Mouse (Mus musculus) brain, embryonic 14.5 days (tissue): ENCODE measurements at regions not wholly inside any gene's neighbourhood (a gene's known extent, or its start where the extent isn't known, plus 50 kb on each side); places are given as distances from the start of the nearest gene placed in this dataset.

Source experiments
- CTCF ChIP-seq: fragments of 200-500 bp; IDR thresholded peaks from 2 replicates; pipeline ENCODE4 v1.5.1; 2012; ENCODE audit warnings: inconsistent platforms, mild to moderate bottlenecking, moderate library complexity, borderline replicate concordance; ENCODE audit not compliant: insufficient read depth, insufficient read length; ENCODE audit errors: extremely low read depth
- POLR2A ChIP-seq: fragments of 200-500 bp; IDR thresholded peaks from 2 replicates; pipeline ENCODE4 v1.6.1; 2012; ENCODE audit warnings: mild to moderate bottlenecking, inconsistent platforms, borderline replicate concordance; ENCODE audit not compliant: poor library complexity, insufficient read depth, insufficient read length, severe bottlenecking; ENCODE audit errors: extremely low read depth

DNA sequence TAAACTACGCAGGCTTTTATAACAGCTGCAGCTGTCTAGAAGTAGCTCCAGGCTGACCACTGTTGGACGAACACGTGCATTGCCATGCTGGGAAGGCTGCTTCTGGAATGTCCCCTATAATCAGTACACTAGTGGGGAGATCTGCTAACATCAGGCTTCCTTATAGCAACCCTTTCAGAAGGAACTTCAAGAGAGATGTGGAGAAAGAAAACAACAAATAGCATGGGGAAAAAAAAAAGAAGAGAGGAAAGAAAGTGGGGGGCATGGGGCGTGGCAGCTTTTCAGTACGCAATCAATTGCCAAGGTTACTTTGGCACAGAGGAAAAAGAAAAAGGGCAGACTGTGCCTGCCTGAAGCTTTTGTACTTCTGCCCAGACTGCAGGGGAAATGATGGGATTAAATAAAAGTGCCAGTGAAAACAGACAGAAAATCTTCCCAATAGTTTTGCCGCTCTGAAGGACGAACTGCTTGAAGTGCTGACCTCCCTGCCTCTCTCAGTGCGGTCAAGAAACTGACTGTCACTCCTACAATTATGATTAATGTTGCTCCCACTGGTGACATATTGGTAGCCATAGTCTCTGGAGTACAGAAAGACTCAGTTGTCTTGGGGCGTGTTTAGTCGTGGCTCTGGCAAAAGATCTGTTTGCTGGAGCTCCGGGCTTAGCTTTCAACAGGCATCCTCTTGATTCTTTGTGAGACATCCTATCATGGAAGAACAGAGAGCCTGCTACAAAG lies 1078.0 kb downstream of the Diaph3 start:
- no peak for TF ChIP-seq POLR2A
- TF ChIP-seq CTCF, result peak; percentile 50; the same call in 1 of the 2 replicates
